Mouse (Mus musculus) thymus, adult 2 months (tissue): Measurements from ENCODE around the gene Tpcn1.

Experiments used
- CTCF ChIP-seq: fragments of 200-500 bp; IDR thresholded peaks from 2 replicates; pipeline ENCODE4 v1.5.1; 2012; ENCODE audit warnings: mild to moderate bottlenecking, control low read depth, low read length, moderate library complexity, borderline replicate concordance; ENCODE audit not compliant: control insufficient read depth, poor library complexity, insufficient read depth; ENCODE audit errors: extremely low read depth
- POLR2A ChIP-seq: fragments of 200-500 bp; IDR thresholded peaks from 2 replicates; pipeline ENCODE4 v1.6.1; 2012; ENCODE audit warnings: mild to moderate bottlenecking, low read length, control low read depth, moderate library complexity; ENCODE audit not compliant: control insufficient read depth, poor library complexity, insufficient read depth; ENCODE audit errors: extremely low read depth

DNA sequence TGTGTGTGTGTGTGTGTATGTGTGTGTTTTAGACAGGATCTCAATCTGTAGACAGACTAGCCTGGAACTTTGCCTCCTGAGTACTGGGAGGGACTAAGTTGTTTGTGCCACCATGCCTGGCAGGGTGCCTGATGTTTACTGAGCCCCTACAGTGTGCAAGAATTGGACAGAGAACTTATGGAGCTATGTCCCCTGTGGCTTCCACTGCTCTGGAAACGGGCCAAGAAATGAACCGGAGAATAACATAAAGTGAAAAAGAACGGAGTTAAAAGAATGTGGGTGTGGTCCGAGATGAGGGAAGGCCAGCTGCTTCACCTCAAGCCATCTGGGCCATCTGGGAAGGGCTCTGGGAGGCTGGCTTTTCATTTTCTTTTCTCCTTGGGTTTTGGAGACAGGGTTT is 73.7 kb downstream of the Tpcn1 start:
- TF ChIP-seq POLR2A (no peak), CTCF (no peak)
